Mouse (Mus musculus): ENCODE measurements around the gene Tmc6.

- TF ChIP-seq ZC3H11A (IDR thresholded peaks at IDR 0.05; ENCODE audit: borderline replicate concordance, low read depth, low read length) (no peak), ZNF384 (IDR thresholded peaks at IDR 0.05; ENCODE audit: low read depth, low read length) (no peak)
Measured at GRCm38 (mm10) chr11:117827386-117827785, 45.4 kb upstream of the Tmc6 start.

All from ES-E14 (cell line).